Mouse (Mus musculus) central nervous system, embryonic 18 days (tissue): ENCODE results near the gene Zfp420. TPM values are rescaled to one million over a fixed set of nuclear protein-coding genes. Genes with fewer than 3 reads are reported as not detected.

Experiments
- polyA plus RNA-seq: library from polyadenylated mRNA; depleted of rRNA; stranded (reverse); fragments of >200 nt; gene quantifications from 2 replicates; pipeline ENCODE4 v1.2.3, GENCODE M21; 2012; rRNA removed

The Zfp420 gene
- 19.3 and 20.7 TPM in 2 replicates for polyA plus RNA-seq

GRCm38 (mm10) chr7:29859532-29860517, at the start of gene Zfp420:
Gene Zfp420 (plus strand): TSS chr7:29859979.

DNA sequence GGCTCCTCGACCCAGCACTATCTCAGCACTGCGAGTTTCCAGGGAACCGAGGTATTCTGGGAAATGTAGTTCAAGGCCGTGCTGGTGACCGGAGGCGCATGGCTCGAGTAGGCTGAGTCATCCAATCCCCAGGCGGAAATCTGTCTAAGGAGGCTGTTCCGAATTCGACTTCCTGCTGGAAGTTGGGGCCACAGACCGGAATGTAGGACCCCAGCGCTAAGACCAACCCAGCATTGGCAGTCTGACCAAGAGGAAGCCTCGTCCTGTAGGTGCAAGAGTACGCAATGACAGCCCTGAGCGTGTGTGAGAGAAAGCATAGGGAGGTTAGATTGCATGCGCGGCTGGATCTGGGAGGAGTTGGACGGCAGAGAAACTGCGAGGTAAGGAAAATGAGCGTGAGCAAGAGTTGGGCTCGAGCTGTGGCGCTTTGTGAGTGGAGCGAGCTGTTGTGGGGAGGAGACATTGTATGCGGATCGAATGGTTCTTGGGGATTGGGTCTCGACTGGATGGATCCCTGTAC, 43.8 kb upstream of the Zfp420 start, which contains the start of gene Zfp790:
Gene Zfp790 (plus strand): TSS at position 205 of the 520 bp plus-strand sequence.

DNA sequence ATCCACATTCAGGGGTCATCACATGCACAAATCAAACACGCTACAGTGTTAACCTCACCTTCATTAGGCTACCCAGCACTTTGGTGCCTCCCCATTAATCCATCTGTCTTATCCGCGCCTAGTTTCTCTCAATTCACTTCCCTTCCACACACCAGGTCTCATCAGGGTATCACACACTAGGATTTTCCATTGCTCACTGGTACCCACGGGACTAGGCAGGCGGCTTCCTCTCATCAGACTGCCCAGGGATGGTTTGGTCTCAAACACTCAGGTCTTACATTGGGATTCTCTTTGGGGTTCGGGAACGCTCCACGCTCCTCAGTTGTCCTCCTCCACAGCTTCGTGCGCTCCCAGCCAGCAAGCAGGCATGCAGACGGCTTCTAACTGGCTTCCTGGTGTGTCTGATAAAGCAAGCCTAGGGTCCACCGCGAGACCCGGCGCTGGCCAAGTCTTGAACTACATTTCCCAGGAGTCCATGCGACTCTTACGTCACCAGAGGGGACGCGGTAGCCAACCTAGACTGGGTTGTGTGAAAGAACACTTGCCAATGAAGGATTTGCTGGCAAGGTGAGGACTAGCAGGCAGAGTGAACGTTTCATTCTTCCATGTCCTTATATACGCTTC, 6.4 kb upstream of the Zfp420 start, which contains the start of gene Zfp940:
Gene Zfp940 (minus strand): TSS at position 451 of the 624 bp plus-strand sequence.

DNA sequence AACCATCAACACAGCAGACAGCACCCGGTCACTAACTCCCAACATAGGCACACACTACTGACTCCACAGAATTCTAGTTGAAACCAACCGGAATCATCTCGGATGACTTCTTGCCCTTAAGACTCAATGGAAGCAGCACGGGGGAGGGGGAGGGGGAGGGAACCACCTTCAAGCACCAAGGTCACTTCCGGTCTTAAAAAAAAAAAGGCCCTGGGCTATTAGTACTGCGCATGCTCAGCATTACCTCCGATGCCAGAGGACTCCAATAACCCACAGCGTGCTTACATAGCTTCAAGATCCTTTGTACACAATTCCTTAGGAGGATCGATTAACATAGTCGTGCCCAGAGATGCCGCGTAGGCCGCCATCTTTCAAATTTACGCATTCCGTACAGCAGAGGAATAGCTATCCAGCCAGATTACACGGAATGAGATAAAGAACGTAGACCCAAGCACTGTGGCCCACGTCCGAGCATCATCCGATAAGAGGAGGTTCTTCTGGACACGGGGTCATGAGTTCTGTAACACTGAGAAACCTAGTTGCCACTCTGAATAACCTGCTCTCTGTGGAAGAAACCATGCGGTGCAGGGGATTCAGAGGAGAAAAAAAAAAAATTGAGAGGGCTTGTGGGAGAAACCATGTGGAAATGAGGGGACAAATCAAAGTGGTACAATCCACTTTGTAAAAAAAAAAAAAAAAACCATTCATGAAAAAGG, 46.3 kb downstream of the Zfp420 start, which contains the start of gene Zfp27:
Gene Zfp27 (minus strand): TSS at position 607 of the 716 bp plus-strand sequence.

GRCm38 (mm10) chr7:29908130-29908950, 48.6 kb downstream of the Zfp420 start, which contains the start of gene Zfp383:
Gene Zfp383 (plus strand): TSS chr7:29908223.

Other genes with a start within 250 kb of the Zfp420 start
- 1.4 and 1.8 TPM in 2 replicates for gene Catsperg2, start 132.9 kb upstream of the Zfp420 start, polyA plus RNA-seq
- 14.8 TPM in 2 replicates for gene Zfp84, start 91.4 kb upstream of the Zfp420 start, polyA plus RNA-seq
- 11.8 and 12.2 TPM in 2 replicates for gene Zfp30, start 76.0 kb upstream of the Zfp420 start, polyA plus RNA-seq
- 14.6 and 14.8 TPM in 2 replicates for gene Zfp790, start 43.9 kb upstream of the Zfp420 start, polyA plus RNA-seq
- gene Zfp940, start 6.3 kb upstream of the Zfp420 start, polyA plus RNA-seq: 12.2 and 14.4 TPM in 2 replicates
- 12.5 and 12.9 TPM in 2 replicates for gene Zfp27, start 46.6 kb downstream of the Zfp420 start, polyA plus RNA-seq
- gene Zfp383, start 48.2 kb downstream of the Zfp420 start, polyA plus RNA-seq: 14.5 and 15.1 TPM in 2 replicates
- 16.3 and 18.0 TPM in 2 replicates for gene Zfp74, start 94.1 kb downstream of the Zfp420 start, polyA plus RNA-seq
- gene Zfp568, start 124.0 kb downstream of the Zfp420 start, polyA plus RNA-seq: 4.2 and 5.2 TPM in 2 replicates
- gene Zfp14, start 191.4 kb downstream of the Zfp420 start, polyA plus RNA-seq: 13.6 and 14.4 TPM in 2 replicates
- gene Zfp82, start 212.9 kb downstream of the Zfp420 start, polyA plus RNA-seq: 5.2 and 5.8 TPM in 2 replicates
- gene Gm26920, start 230.4 kb downstream of the Zfp420 start, polyA plus RNA-seq: 0.21 and 0.54 TPM in 2 replicates
- gene Zfp566, start 230.5 kb downstream of the Zfp420 start, polyA plus RNA-seq: 11.0 and 11.6 TPM in 2 replicates
- gene Zfp260, start 234.8 kb downstream of the Zfp420 start, polyA plus RNA-seq: 41.1 and 42.5 TPM in 2 replicates